Mouse (Mus musculus) hindbrain, embryonic 15.5 days (tissue): ENCODE measurements at regions not wholly inside any gene's neighbourhood (a gene's known extent, or its start where the extent isn't known, plus 50 kb on each side); places are given as distances from the start of the nearest gene placed in this dataset.
A peak's percentile ranks its signal among the peaks of the same experiment; 100 is the strongest.

ENCODE experiments used
- ATAC-seq: fragments of 200-750 bp; cut with Nextera tagmentation; 2 replicates; pipeline ENCODE4 v1.8.0; 2017; ENCODE audit warnings: low read depth, moderate number of reproducible peaks, moderate TSS enrichment; ENCODE audit not compliant: low FRiP score
- H3K27ac ChIP-seq: fragments of 300-500 bp; sonication (generic); replicated peaks from 2 replicates; pipeline ENCODE4 v1.5.1; 2015; ENCODE audit warnings: mild to moderate bottlenecking, inconsistent platforms
- H3K27me3 ChIP-seq: fragments of 300-500 bp; sonication (generic); 2 replicates; pipeline ENCODE4 v1.6.1; 2015; ENCODE audit warnings: control low read depth, inconsistent platforms
- H3K36me3 ChIP-seq: fragments of 300-500 bp; sonication (generic); 2 replicates; pipeline ENCODE4 v1.6.1; 2015; ENCODE audit warnings: control low read depth, inconsistent platforms
- H3K4me1 ChIP-seq: fragments of 300-500 bp; sonication (generic); replicated peaks from 2 replicates; pipeline ENCODE4 v1.6.1; 2015; ENCODE audit warnings: control low read depth, inconsistent platforms
- H3K4me2 ChIP-seq: fragments of 300-500 bp; sonication (generic); 2 replicates; pipeline ENCODE4 v1.6.1; 2015; ENCODE audit warnings: moderate library complexity, mild to moderate bottlenecking, inconsistent platforms
- H3K4me3 ChIP-seq: fragments of 300-500 bp; sonication (generic); 2 replicates; pipeline ENCODE4 v1.5.1; 2015; ENCODE audit warnings: mild to moderate bottlenecking, inconsistent platforms
- H3K9ac ChIP-seq: fragments of 300-500 bp; sonication (generic); 2 replicates; pipeline ENCODE4 v1.6.1; 2015; ENCODE audit warnings: inconsistent platforms
- H3K9me3 ChIP-seq: fragments of 300-500 bp; sonication (generic); 2 replicates; pipeline ENCODE4 v1.6.1; 2016; ENCODE audit warnings: control low read depth, inconsistent platforms
- WGBS: fragments of 180-500 bp; shearing (Covaris S2); methylation state at CpG from one replicate; pipeline ENCODE4 v1.1.7; 2015; 5-methylcytosine and 5-hydroxymethylcytosine counted together

GRCm38 (mm10) chr4:80002738-80003635 lies 830.9 kb upstream of the Tyrp1 start:
- WGBS, result 91% methylated on average over 14 of the region's 14 CpGs
- H3K9ac ChIP-seq, result no peak overlapping the region
- peak; percentile 100 for ATAC-seq
- H3K9me3 ChIP-seq, result no peaks in the 10 kb centered on the region
- H3K27ac ChIP-seq, result no peak overlapping the region
- no peak overlapping the region for H3K4me2 ChIP-seq
- no peak overlapping the region for H3K4me3 ChIP-seq
- H3K36me3 ChIP-seq, result no peaks in the 10 kb centered on the region
- H3K4me1 ChIP-seq, result no peaks in the 10 kb centered on the region
- H3K27me3 ChIP-seq, result no peaks in the 10 kb centered on the region

- no peaks in the 10 kb centered on the region for H3K9me3 ChIP-seq
- ATAC-seq, result peak; percentile 94
- 90% methylated on average over 13 of the region's 13 CpGs for whole genome bisulfite sequencing
- H3K4me1 ChIP-seq, result no peaks in the 10 kb centered on the region
- H3K27me3 ChIP-seq, result no peaks in the 10 kb centered on the region
- H3K36me3 ChIP-seq, result no peaks in the 10 kb centered on the region
- no peak overlapping the region for H3K4me2 ChIP-seq
- no peak overlapping the region for H3K9ac ChIP-seq
- no peak overlapping the region for H3K27ac ChIP-seq
- no peak overlapping the region for H3K4me3 ChIP-seq
Observed at GRCm38 (mm10) chr4:80003636-80004365, 830.1 kb upstream of the Tyrp1 start.

- no peak for ATAC-seq
- H3K27ac ChIP-seq, result no peak overlapping the region
- no peak overlapping the region for H3K9ac ChIP-seq
- no peaks in the 10 kb centered on the region for H3K9me3 ChIP-seq
- no peaks in the 10 kb centered on the region for H3K36me3 ChIP-seq
- no peaks in the 10 kb centered on the region for H3K4me1 ChIP-seq
- H3K4me2 ChIP-seq, result no peak overlapping the region
- 89% methylated on average over 4 of the region's 4 CpGs for whole genome bisulfite sequencing
- no peaks in the 10 kb centered on the region for H3K27me3 ChIP-seq
- H3K4me3 ChIP-seq, result no peak overlapping the region
Observed at GRCm38 (mm10) chr4:80004366-80004700, 829.6 kb upstream of the Tyrp1 start.

GRCm38 (mm10) chr4:80004788-80005187 lies 829.1 kb upstream of the Tyrp1 start:
- Histone ChIP-seq H3K9ac (no peak overlapping the region), H3K4me2 (no peak overlapping the region), H3K27me3 (no peaks in the 10 kb centered on the region), H3K4me3 (no peak overlapping the region), H3K4me1 (no peaks in the 10 kb centered on the region), H3K36me3 (no peaks in the 10 kb centered on the region), H3K27ac (no peak overlapping the region), H3K9me3 (no peaks in the 10 kb centered on the region)
- ATAC-seq, result no peak
- WGBS, result 97% methylated on average over 4 of the region's 4 CpGs

- H3K4me3 ChIP-seq, result no peak overlapping the region
- ATAC-seq, result no peak
- no peaks in the 10 kb centered on the region for H3K27me3 ChIP-seq
- H3K4me1 ChIP-seq, result 0 out of 2 replicates have a peak, but pooled peaks cover 2% of the 10 kb centered on the region
- 75% methylated on average over 3 of the region's 3 CpGs for WGBS
- H3K9me3 ChIP-seq, result no peaks in the 10 kb centered on the region
- H3K36me3 ChIP-seq, result no peaks in the 10 kb centered on the region
- H3K4me2 ChIP-seq, result no peak overlapping the region
- H3K27ac ChIP-seq, result no peak overlapping the region
- no peak overlapping the region for H3K9ac ChIP-seq
Observed at GRCm38 (mm10) chr4:80027876-80028275, 806.0 kb upstream of the Tyrp1 start.

- H3K4me1 ChIP-seq, result no peaks in the 10 kb centered on the region
- no peaks in the 10 kb centered on the region for H3K36me3 ChIP-seq
- no peak overlapping the region for H3K4me2 ChIP-seq
- no peaks in the 10 kb centered on the region for H3K9me3 ChIP-seq
- no peak; the same call in 1 of the 2 replicates for ATAC-seq
- no peak overlapping the region for H3K4me3 ChIP-seq
- H3K27ac ChIP-seq, result no peak overlapping the region
- H3K9ac ChIP-seq, result no peak overlapping the region
- no peaks in the 10 kb centered on the region for H3K27me3 ChIP-seq
- WGBS, result 74% methylated on average over 6 of the region's 6 CpGs
Observed at GRCm38 (mm10) chr4:80047956-80048355, 786.0 kb upstream of the Tyrp1 start.
